Comparison of ENCODE assay signal across 10 mouse cellular contexts in genomic region chr4:82692009-82692326, GRCm38 (mm10). TPM values are rescaled to one million over a fixed set of nuclear protein-coding genes. Genes with fewer than 3 reads are reported as not detected.
DNase-seq lines count a peak whose midpoint lies in the region; ATAC-seq and TF ChIP-seq lines count a peak whose summit lies in the region.
"Had no signal": no experiment of that assay in that cellular context is flagged by ENCODE, and none has a peak within 500 bp of the region (broad histone marks: within the 10 kb centered on the region; RNA-seq: fewer than 3 reads in every experiment).

No protein-coding gene starts in this region.

- peaks cover 27% of the 10 kb centered on the region for H3K4me1 ChIP-seq in heart, embryonic 11.5 days (ENCODE audit: control insufficient read depth, insufficient read depth, low read length)
- peaks cover 18% of the 10 kb centered on the region for H3K4me1 ChIP-seq in lung, embryonic 16.5 days (replicated peaks; ENCODE audit: control insufficient read depth, insufficient read depth, low read length)
- H3K4me1 ChIP-seq in forebrain, embryonic 11.5 days (replicated peaks; ENCODE audit: control insufficient read depth, insufficient read depth, low read length): peaks cover 2% of the 10 kb centered on the region; the same call in 1 of the 2 replicates
- H3K4me1 ChIP-seq in limb, embryonic 13.5 days: peaks cover 50% of the 10 kb centered on the region
- no peaks in the 10 kb centered on the region for H3K4me1 ChIP-seq in thymus, adult 2 months (replicated peaks; ENCODE audit: control insufficient read depth, insufficient read depth, low read length)

- H3K27ac ChIP-seq in heart, embryonic 11.5 days (ENCODE audit: low read depth, low read length): no peak overlapping the region
- H3K27ac ChIP-seq in lung, embryonic 16.5 days (ENCODE audit: low read length): peak overlapping the region; percentile 53
- no peak overlapping the region for H3K27ac ChIP-seq in forebrain, embryonic 11.5 days (ENCODE audit: low read depth, low read length)
- peak overlapping the region; percentile 28; the same call in 1 of the 2 replicates for H3K27ac ChIP-seq in limb, embryonic 13.5 days
- no peak overlapping the region for H3K27ac ChIP-seq in thymus, adult 2 months (ENCODE audit: control insufficient read depth, insufficient read depth, low read length)

- ATAC-seq in heart, embryonic 11.5 days (replicated peaks; ENCODE audit: insufficient number of reproducible peaks, low FRiP score, low TSS enrichment): no peak
- peak; percentile 42 for ATAC-seq in lung, embryonic 16.5 days (ENCODE audit: low read depth)
- ATAC-seq in forebrain, embryonic 11.5 days (replicated peaks; ENCODE audit: low FRiP score): 0 out of 2 replicates have a peak, but pooled peaks have one; percentile 10
- ATAC-seq in limb, embryonic 13.5 days (ENCODE audit: low FRiP score, low read depth): no peak

- no peak for TF ChIP-seq POLR2A in thymus, adult 2 months (IDR thresholded peaks at IDR 0.05; ENCODE audit: control insufficient read depth, extremely low read depth, insufficient read depth, low read length, poor library complexity)

- DNase-seq in heart, adult 8-10 months (ENCODE audit: low spot score): no peak
- no peak for DNase-seq in lung, postnatal 10 days
- no peak for DNase-seq in forebrain, embryonic 11.5 days (ENCODE audit: low spot score)
- DNase-seq in right cerebral cortex, postnatal 36 days (ENCODE audit: low spot score in 2 of 2): no peak
- DNase-seq in thymus, adult 2 months: no peak
- DNase-seq: cerebellum, adult 9-10 months; thymus, adult 18-20 months had no signal

- H3K4me3 ChIP-seq in heart, embryonic 11.5 days (ENCODE audit: low read depth, low read length): no peak overlapping the region
- H3K4me3 ChIP-seq in lung, embryonic 16.5 days (ENCODE audit: low read length): no peak overlapping the region
- H3K4me3 ChIP-seq in forebrain, embryonic 11.5 days (ENCODE audit: low read depth, low read length): no peak overlapping the region
- H3K4me3 ChIP-seq in limb, embryonic 13.5 days: no peak overlapping the region
- no peak overlapping the region for H3K4me3 ChIP-seq in thymus, adult 2 months (ENCODE audit: control insufficient read depth, insufficient read depth, low read length)

- H3K9ac ChIP-seq in heart, embryonic 11.5 days (ENCODE audit: low read depth, low read length): no peak overlapping the region
- no peak overlapping the region for H3K9ac ChIP-seq in lung, embryonic 16.5 days (ENCODE audit: low read length)
- H3K9ac ChIP-seq in forebrain, embryonic 11.5 days (ENCODE audit: low read length): no peak overlapping the region
- H3K9ac ChIP-seq in limb, embryonic 13.5 days: no peak overlapping the region

- no peaks in the 10 kb centered on the region for H3K9me3 ChIP-seq in heart, embryonic 11.5 days (replicated peaks; ENCODE audit: control insufficient read depth, low read length)
- H3K9me3 ChIP-seq in lung, embryonic 16.5 days (ENCODE audit: control insufficient read depth, low read length): no peaks in the 10 kb centered on the region
- no peaks in the 10 kb centered on the region for H3K9me3 ChIP-seq in forebrain, embryonic 11.5 days (ENCODE audit: control insufficient read depth, low read length)
- no peaks in the 10 kb centered on the region for H3K9me3 ChIP-seq in limb, embryonic 13.5 days

- no peak for TF ChIP-seq CTCF in thymus, adult 2 months (IDR thresholded peaks at IDR 0.05; ENCODE audit: borderline replicate concordance, control insufficient read depth, extremely low read depth, insufficient read depth, low read length, poor library complexity)

- WGBS in heart, embryonic 11.5 days (ENCODE audit: insufficient replicate concordance): 22% methylated on average over 3 of the region's 3 CpGs
- WGBS in lung, embryonic 16.5 days: 9% methylated on average over 3 of the region's 3 CpGs
- whole genome bisulfite sequencing in forebrain, embryonic 11.5 days: 76% methylated on average over 3 of the region's 3 CpGs
- WGBS in limb, embryonic 13.5 days: 16% methylated on average over 3 of the region's 3 CpGs
- 46% methylated on average over 3 of the region's 3 CpGs for WGBS in thymus, adult 2 months

- H3K27me3 ChIP-seq in heart, embryonic 11.5 days (ENCODE audit: control insufficient read depth, insufficient read depth, low read length): no peaks in the 10 kb centered on the region
- H3K27me3 ChIP-seq in lung, embryonic 16.5 days (ENCODE audit: control insufficient read depth, insufficient read depth, low read depth, low read length): no peaks in the 10 kb centered on the region
- H3K27me3 ChIP-seq in forebrain, embryonic 11.5 days (ENCODE audit: control insufficient read depth, insufficient read depth, low read length): no peaks in the 10 kb centered on the region
- no peaks in the 10 kb centered on the region for H3K27me3 ChIP-seq in limb, embryonic 13.5 days
- no peaks in the 10 kb centered on the region for H3K27me3 ChIP-seq in thymus, adult 2 months (ENCODE audit: control insufficient read depth, insufficient read depth, low read length)

- no peaks in the 10 kb centered on the region for H3K36me3 ChIP-seq in heart, embryonic 11.5 days (ENCODE audit: control insufficient read depth, insufficient read depth, low read length)
- no peaks in the 10 kb centered on the region for H3K36me3 ChIP-seq in lung, embryonic 16.5 days (ENCODE audit: control insufficient read depth, insufficient read depth, low read length)
- no peaks in the 10 kb centered on the region for H3K36me3 ChIP-seq in forebrain, embryonic 11.5 days (ENCODE audit: control insufficient read depth, insufficient read depth, low read length)
- H3K36me3 ChIP-seq in limb, embryonic 13.5 days: no peaks in the 10 kb centered on the region
- H3K36me3 ChIP-seq in thymus, adult 2 months (ENCODE audit: control insufficient read depth, insufficient read depth, low read length): no peaks in the 10 kb centered on the region

- H3K4me2 ChIP-seq in heart, embryonic 11.5 days: peak overlapping the region; percentile 6; the same call in 1 of the 2 replicates
- H3K4me2 ChIP-seq in lung, embryonic 16.5 days (ENCODE audit: low read depth, low read length): no peak overlapping the region
- H3K4me2 ChIP-seq in forebrain, embryonic 11.5 days (ENCODE audit: low read depth, low read length, severe bottlenecking): no peak overlapping the region
- H3K4me2 ChIP-seq in limb, embryonic 13.5 days (replicated peaks): peak overlapping the region; percentile 19; the same call in 1 of the 2 replicates

RNA-seq across cellular contexts. Expression of gene Nfib, which starts 13.6 kb away (rescaled TPM):
- polyA plus RNA-seq in heart, embryonic 11.5 days (2014; fragmentation: Nextera tagmentation; extraction: Ambion mirVana): 54.6 and 59.0 TPM in 2 replicates
- total RNA-seq in heart, adult 8-10 months (2022): 100 to 1,000 TPM; 115 to 138 (median 131) TPM
- 104 and 107 TPM in 2 replicates for polyA plus RNA-seq in lung, embryonic 16.5 days (2015; fragmentation: Nextera tagmentation; extraction: Ambion mirVana)
- 49.7 and 58.4 TPM in 2 replicates for polyA plus RNA-seq in forebrain, embryonic 11.5 days (2014; fragmentation: Nextera tagmentation; extraction: Ambion mirVana)
- polyA plus RNA-seq in limb, embryonic 13.5 days (2015; fragmentation: Nextera tagmentation; extraction: Ambion mirVana): 119 and 121 TPM in 2 replicates
- 2.8 and 3.9 TPM in 2 replicates for polyA plus RNA-seq in thymus, adult 2 months (2012; rRNA removed)

Comparison
In these comparisons a context has a peak if more than half of its experiments do, and no peak if none do; other contexts are left out.
1. ATAC-seq: peak in lung, embryonic 16.5 days (single experiment) and forebrain, embryonic 11.5 days (single experiment); none in heart, embryonic 11.5 days (single experiment) and limb, embryonic 13.5 days (single experiment).
2. H3K27ac ChIP-seq: peak in lung, embryonic 16.5 days (single experiment) and limb, embryonic 13.5 days (single experiment); none in heart, embryonic 11.5 days (single experiment), forebrain, embryonic 11.5 days (single experiment) and thymus, adult 2 months (single experiment).
3. H3K4me2 ChIP-seq: peak in heart, embryonic 11.5 days (single experiment) and limb, embryonic 13.5 days (single experiment); none in lung, embryonic 16.5 days (single experiment) and forebrain, embryonic 11.5 days (single experiment).
4. RNA of gene Nfib, which starts 13.6 kb away (polyA plus RNA-seq): 119 to 121 TPM in limb, embryonic 13.5 days, 104 to 107 TPM in lung, embryonic 16.5 days, 54.6 to 59.0 TPM in heart, embryonic 11.5 days and 49.7 to 58.4 TPM in forebrain, embryonic 11.5 days; 2.8 to 3.9 TPM in thymus, adult 2 months; every median in the first group is over 10 times any median in the second.